Mouse (Mus musculus): ENCODE measurements around the gene Ppp2r5e.
"Not testable (repeated sequence)": the region's sequence is repeated elsewhere in the genome, so short reads cannot be mapped to it uniquely, and the experiment has no call there.

The Ppp2r5e gene

DNA sequence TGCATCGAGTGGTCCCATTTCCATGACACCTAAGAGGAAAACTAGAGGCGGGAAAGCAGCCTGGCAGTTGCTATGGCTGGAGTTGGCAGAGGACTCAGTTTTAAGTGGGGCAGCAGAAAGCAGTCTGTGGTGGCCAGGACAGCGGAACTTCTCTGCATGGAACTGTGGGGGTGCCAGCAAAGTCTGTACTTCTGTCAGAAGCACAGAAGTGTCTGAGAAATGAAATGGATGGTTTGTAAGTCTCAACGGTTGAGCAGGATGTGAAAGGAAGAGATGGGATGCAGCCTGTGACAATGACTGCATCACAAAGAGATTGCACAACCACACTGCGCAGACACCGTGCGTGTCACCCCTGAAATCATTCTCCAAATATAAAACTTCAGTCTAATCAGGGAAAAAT, 149.8 kb downstream of the Ppp2r5e start:
- no peak for DNase-seq (ENCODE audit: low spot score in 2 of 2)

DNA sequence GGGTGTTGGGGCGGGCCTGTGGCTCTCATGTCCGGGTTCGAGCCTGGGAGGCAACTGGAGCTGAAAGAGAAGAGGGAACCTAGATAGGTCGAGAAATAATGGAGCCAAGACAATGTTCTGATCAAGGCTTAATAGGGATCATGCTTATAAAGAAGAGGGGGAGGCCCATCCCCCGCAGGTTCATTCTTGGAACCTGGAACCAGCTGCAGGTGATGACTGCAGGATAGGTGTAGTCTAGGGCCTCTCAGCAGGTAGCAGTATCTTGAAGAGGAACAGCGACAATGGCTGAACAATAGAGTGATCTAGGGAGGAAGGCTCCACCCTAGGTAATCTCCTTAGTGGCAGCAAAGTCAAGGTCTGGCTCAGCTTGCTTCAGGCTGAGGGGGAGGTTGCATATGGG, 163.6 kb downstream of the Ppp2r5e start:
- DNase-seq (ENCODE audit: low spot score in 2 of 2) = not testable (repeated sequence)

DNA sequence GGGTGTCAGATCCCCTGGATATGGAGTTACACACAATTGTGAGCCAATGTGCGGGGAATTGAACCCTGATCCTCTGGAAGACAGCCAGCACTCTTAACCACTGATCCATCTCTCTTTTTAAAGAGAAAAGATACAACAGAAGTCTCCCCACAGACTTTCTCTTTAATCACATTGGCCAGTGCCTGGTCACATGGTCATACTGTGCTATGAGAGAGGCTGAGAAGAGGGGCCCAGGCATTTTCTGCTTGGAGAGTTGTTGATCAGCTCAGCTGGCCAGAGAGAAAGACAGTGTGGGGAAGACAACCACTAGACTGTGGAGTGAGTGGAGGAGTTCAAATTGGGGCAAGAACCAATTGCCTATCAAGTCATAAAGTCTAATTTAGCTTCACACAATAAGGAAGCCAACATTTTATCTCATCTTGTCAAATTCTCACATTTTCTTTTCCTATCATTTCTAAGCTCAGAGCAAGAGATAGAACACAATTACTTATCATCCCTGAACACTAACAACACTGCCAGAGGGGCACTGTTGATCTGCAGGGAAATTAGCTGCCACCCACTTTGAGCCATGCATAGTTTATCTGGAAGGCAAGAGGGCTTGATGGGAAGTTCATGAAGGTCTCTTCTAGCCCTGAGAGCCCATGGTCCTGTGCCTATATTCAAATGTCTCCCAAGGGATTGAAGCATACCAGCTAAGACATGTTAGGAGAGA, 166.2 kb downstream of the Ppp2r5e start:
- no peak for DNase-seq (ENCODE audit: low spot score in 2 of 2)

DNA sequence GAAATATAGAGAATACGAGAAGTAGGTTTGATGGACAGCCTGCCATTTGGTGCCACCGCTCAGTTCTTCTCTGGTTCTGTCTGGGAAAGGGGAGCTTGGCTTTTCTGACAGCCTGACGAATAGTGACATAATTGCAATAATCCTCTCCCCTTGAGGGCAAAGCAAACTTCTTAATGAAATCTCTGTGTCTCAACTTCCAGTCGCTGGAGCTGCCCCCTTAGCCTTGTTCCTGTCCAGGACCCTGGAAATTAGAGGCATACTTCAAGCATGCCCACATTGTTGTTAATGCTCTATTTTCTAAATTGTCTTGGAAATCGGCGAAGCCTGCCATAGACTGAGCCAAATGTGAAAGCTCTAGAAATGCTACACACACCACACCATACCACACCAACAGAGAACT, 167.3 kb downstream of the Ppp2r5e start:
- no peak for DNase-seq (ENCODE audit: low spot score in 2 of 2)

DNA sequence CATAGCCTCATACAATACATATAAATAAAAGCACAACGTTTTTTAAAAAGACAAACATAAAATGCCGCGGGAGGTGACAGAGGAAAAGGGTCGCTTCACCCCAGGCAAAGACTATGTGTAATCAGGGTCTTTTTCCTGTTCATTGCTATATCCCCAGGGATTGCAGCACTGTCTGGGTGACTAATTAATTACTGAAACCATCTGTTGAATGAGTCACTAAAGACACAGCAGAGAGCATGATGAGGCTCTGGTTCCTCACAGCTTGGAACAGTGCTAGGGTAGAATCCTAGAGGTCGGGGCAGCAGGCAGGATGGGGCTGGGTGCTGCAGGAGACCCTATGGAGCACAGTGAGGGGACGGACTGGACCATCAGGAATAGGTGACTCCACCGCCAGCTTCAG, 170.2 kb downstream of the Ppp2r5e start:
- DNase-seq (ENCODE audit: low spot score in 2 of 2) = no peak

DNA sequence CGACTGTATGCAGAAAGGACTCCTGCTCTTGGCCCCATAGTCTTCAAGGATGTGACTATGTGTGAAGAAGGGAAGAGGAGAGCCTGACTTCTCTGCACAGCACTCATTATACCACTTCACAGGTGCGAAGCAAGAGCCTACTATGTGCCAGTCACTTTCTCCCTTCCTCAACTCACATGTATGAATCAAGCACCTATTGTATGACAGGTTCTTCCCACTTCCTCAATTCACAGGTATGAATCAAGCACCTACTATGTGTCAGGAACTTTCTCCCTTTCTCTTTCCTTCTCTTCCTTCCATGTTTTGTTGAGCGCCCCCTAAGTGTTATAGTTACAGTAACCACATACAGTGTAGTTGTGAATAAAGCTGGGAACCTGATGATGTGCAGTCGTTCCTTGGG, 171.2 kb downstream of the Ppp2r5e start:
- DNase-seq (ENCODE audit: low spot score in 2 of 2) = no peak

DNA sequence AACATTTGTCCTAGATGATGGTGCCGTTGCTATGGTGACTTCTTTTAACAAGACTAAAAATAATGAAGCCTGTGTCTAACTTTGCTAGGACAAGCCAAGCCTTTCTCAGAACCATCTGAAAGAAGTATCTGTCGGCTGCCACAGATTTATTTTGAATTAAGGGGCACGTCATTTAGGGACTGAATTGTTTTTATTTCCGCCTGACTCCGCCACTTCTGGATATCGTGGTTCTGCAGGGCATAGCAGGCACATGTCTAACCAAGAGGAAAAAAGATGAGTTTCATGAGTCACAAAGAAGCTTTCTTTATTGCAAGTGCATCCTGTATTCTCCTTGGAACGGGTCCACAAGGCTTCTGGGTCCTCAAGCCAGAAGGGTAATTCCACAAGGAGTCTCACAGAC, 171.7 kb downstream of the Ppp2r5e start:
- DNase-seq (ENCODE audit: low spot score in 2 of 2) = peak in 1 of 2 experiments; percentile 5

DNA sequence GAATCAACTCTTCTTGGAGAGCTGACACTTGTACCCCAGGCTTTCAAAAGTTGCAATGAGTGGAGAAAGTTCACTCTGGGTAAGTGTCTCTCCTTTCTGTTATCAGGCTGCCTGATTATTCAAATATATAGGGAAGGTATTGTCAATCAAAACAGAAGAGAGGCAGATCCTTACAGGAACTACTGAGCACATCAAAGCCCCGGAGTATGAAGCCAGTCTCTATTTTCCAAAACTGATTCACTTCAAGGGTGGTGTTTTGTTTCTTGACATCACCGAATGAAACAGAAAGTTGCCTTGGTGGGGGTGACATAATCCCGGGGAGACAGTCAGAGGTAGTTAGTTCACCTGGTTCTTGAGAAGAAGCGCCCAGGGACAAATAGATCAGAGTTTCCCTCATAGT, 179.4 kb downstream of the Ppp2r5e start, which contains the start of gene Gphb5:
Gphb5 (minus strand) TSS at position 101 of the 400 bp plus-strand sequence.
- no peak for DNase-seq (ENCODE audit: low spot score in 2 of 2)

DNA sequence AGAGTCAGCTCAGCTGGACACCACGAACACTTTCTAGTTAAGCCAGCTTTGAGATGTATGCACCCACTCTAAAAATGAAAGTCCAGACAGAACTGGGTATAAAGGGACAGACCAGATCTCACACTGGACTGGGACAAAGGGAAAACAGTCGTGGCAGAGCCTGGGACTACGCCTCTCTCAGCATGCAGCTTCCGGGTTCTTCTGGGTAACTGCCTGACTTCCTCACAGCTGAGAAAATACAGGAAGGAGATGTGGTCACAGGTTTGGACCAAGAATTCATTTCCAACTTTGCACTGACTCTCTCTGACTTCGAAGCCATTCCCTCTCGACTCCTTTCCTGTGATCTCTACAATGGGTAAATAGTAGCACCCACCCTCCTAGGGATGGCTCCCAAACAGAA, 181.1 kb downstream of the Ppp2r5e start:
- no peak for DNase-seq (ENCODE audit: low spot score in 2 of 2)

DNA sequence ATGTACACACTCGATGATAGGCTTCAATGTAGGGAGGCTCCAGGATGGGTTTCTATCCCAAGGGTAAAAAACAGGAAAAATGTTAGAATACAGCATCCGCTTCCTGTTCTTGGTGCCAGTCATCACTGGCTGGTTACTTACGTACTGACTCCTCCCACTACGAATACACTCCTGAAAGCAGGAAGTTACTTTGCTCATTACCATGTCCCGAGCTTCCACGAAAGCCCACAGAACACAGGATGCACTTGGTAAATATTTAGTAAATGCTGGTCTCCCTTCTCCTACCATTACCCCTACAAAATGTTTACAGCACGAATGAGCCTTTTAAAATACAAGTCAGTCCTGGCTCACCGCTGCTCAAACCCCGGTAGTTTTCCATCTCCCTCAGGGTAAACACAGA, 183.1 kb downstream of the Ppp2r5e start:
- no peak for DNase-seq (ENCODE audit: low spot score in 2 of 2)
